Mouse (Mus musculus): ENCODE data around the gene Myh3. TPM values are rescaled to one million over a fixed set of nuclear protein-coding genes. Genes with fewer than 3 reads are reported as not detected.
"Not testable (repeated sequence)": the region's sequence is repeated elsewhere in the genome, so short reads cannot be mapped to it uniquely, and the experiment has no call there.

The Myh3 gene
- polyA plus RNA-seq, 1 experiment from 2014 or later = 5.1 TPM

DNA sequence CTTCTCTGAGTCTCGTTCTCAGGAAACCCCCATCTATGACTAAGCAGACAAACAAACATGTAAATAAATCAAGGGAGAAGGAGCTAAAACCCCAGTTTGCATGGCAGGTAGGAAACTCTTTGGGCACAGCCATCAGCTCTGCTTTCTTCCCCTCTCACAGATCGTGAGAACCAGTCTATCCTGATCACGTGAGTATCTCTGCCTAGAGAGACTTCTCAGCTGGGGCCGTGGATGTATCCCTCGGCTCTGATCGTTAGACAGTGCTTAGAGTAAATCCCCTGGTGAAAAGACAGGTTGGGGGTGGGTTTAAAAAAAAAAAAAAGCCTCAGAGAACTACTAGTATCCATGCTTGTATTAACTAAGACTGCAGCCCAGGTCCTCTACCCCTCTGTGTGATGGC lies 5.1 kb downstream of the Myh3 start:
- no peak for ATAC-seq (ENCODE audit: low FRiP score, low TSS enrichment)
- Histone ChIP-seq H3K9me3 (ENCODE audit: low read length) (no peaks in the 10 kb centered on the region), H3K4me2 (replicated peaks; ENCODE audit: low read depth, low read length) (no peak overlapping the region), H3K9ac (replicated peaks; ENCODE audit: low read length) (no peak overlapping the region), H3K4me3 (ENCODE audit: low read length) (no peak overlapping the region), H3K4me1 (ENCODE audit: insufficient read depth, low read length) (0 out of 2 replicates have a peak, but pooled peaks cover 3% of the 10 kb centered on the region), H3K27ac (ENCODE audit: low read length) (no peak overlapping the region), H3K27me3 (ENCODE audit: insufficient read depth, low read length) (peaks cover 23% of the 10 kb centered on the region), H3K36me3 (ENCODE audit: insufficient read depth, low read length) (no peaks in the 10 kb centered on the region)
- 71% methylated on average over 6 of the region's 6 CpGs for WGBS

DNA sequence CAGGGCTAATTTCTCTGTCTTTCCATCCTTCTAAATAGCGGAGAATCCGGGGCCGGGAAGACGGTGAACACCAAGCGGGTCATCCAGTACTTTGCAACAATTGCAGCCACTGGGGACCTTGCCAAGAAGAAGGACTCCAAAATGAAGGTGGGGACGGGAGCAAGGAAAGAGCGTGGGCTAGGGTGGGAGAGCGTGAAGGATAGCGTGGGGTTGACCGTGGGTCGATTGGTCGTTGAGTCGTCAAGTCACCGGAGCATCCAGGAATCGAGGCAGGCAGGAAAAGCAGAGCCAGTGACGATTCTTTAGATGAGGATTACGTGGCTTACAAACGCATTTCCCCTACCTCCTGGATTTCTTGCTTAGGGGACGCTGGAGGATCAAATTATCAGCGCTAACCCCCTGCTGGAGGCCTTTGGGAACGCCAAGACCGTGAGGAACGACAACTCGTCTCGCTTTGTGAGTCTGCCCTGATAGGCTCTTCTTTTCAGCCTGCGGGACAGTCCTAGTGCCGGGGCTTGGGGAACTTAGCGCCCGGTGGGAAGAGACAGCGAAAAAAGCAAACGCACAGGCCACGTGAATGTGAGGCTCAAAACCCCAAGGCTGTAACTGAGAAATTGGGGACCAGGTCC lies 5.7 kb downstream of the Myh3 start:
- ATAC-seq (ENCODE audit: low FRiP score, low TSS enrichment) = no peak
- Histone ChIP-seq H3K36me3 (ENCODE audit: insufficient read depth, low read length) (no peaks in the 10 kb centered on the region), H3K4me2 (replicated peaks; ENCODE audit: low read depth, low read length) (no peak overlapping the region), H3K9me3 (ENCODE audit: low read length) (no peaks in the 10 kb centered on the region), H3K4me3 (ENCODE audit: low read length) (no peak overlapping the region), H3K4me1 (ENCODE audit: insufficient read depth, low read length) (0 out of 2 replicates have a peak, but pooled peaks cover 3% of the 10 kb centered on the region), H3K27ac (ENCODE audit: low read length) (no peak overlapping the region), H3K27me3 (ENCODE audit: insufficient read depth, low read length) (peaks cover 23% of the 10 kb centered on the region), H3K9ac (replicated peaks; ENCODE audit: low read length) (no peak overlapping the region)
- WGBS = 43% methylated on average over 32 of the region's 32 CpGs

DNA sequence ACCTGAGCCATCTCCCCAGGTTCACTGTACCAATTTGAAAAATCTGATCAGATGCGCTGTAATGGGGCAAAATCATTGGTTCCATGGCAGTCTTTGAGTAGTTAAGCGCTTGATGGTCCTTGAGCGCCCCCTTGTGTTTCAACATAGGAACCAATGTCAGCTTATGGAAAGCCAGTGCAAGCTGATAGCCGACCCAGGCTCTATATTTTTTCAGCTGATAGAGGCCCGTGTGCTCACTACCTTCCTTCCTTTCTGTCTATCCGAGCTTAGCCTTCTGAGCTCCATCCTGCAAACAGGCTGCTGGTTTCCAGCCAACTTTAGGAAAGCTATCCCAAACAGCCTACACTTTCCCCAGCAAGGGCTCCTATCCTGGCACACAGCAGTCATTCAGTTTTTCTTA lies 7.4 kb downstream of the Myh3 start:
- no peaks in the 10 kb centered on the region for H3K36me3 ChIP-seq (ENCODE audit: insufficient read depth, low read length)
- 3% methylated on average over 6 of the region's 6 CpGs for WGBS
- H3K9ac ChIP-seq (replicated peaks; ENCODE audit: low read length) = no peak overlapping the region
- no peaks in the 10 kb centered on the region for H3K9me3 ChIP-seq (ENCODE audit: low read length)
- H3K4me3 ChIP-seq (ENCODE audit: low read length) = no peak overlapping the region
- peaks cover 23% of the 10 kb centered on the region for H3K27me3 ChIP-seq (ENCODE audit: insufficient read depth, low read length)
- no peak overlapping the region for H3K27ac ChIP-seq (ENCODE audit: low read length)
- H3K4me2 ChIP-seq (replicated peaks; ENCODE audit: low read depth, low read length) = no peak overlapping the region
- no peak for ATAC-seq (ENCODE audit: low FRiP score, low TSS enrichment)
- 0 out of 2 replicates have a peak, but pooled peaks cover 3% of the 10 kb centered on the region for H3K4me1 ChIP-seq (ENCODE audit: insufficient read depth, low read length)

DNA sequence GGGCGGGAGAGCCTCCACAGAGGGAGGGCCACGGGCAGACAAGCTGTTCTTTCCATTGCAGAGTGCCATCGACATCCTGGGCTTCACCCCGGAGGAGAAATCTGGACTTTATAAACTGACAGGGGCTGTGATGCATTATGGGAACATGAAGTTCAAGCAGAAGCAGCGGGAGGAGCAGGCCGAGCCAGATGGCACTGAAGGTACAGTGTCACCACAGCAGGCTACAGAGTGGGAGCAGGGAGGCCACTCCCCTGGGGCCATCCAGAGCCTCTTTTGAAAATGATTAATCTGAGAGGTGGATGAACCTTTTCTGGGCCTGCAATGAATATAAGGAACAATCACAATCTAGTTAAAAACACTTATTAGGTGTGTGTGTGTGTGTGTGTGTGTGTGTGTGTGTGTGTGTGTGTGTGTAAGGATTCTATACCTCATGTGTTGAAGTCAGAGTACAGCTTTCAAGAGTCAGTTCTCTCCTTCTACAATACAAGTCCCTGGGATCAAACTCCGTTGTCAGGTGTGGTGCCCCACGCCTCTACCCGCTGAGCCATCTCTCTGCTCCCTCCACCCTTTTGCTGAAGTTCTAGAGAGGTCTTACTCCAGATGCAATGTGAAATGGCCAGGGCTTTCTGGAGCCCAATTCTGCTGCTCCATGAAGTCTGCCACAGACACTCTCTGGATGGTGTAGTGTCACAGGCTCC lies 8.5 kb downstream of the Myh3 start:
- Histone ChIP-seq H3K4me1 (ENCODE audit: insufficient read depth, low read length) (no peaks in the 10 kb centered on the region), H3K27ac (ENCODE audit: low read length) (no peak overlapping the region), H3K9ac (replicated peaks; ENCODE audit: low read length) (no peak overlapping the region), H3K4me2 (replicated peaks; ENCODE audit: low read depth, low read length) (no peak overlapping the region), H3K27me3 (ENCODE audit: insufficient read depth, low read length) (peaks cover 23% of the 10 kb centered on the region), H3K4me3 (ENCODE audit: low read length) (no peak overlapping the region), H3K9me3 (ENCODE audit: low read length) (no peaks in the 10 kb centered on the region), H3K36me3 (ENCODE audit: insufficient read depth, low read length) (no peaks in the 10 kb centered on the region)
- WGBS = 45% methylated on average over 9 of the region's 9 CpGs
- no peak for ATAC-seq (ENCODE audit: low FRiP score, low TSS enrichment)

GRCm38 (mm10) chr11:67087225-67087624 lies 9.1 kb downstream of the Myh3 start:
- no peak overlapping the region for H3K4me3 ChIP-seq (ENCODE audit: low read length)
- H3K4me1 ChIP-seq (ENCODE audit: insufficient read depth, low read length) = no peaks in the 10 kb centered on the region
- WGBS = 90% methylated on average over 12 of the region's 12 CpGs
- H3K9me3 ChIP-seq (ENCODE audit: low read length) = no peaks in the 10 kb centered on the region
- no peaks in the 10 kb centered on the region for H3K36me3 ChIP-seq (ENCODE audit: insufficient read depth, low read length)
- H3K4me2 ChIP-seq (replicated peaks; ENCODE audit: low read depth, low read length) = no peak overlapping the region
- peaks cover 23% of the 10 kb centered on the region for H3K27me3 ChIP-seq (ENCODE audit: insufficient read depth, low read length)
- no peak overlapping the region for H3K27ac ChIP-seq (ENCODE audit: low read length)
- no peak for ATAC-seq (ENCODE audit: low FRiP score, low TSS enrichment)
- H3K9ac ChIP-seq (replicated peaks; ENCODE audit: low read length) = no peak overlapping the region

GRCm38 (mm10) chr11:67092354-67092753 lies 14.3 kb downstream of the Myh3 start:
- not testable (repeated sequence) for H3K4me3 ChIP-seq (ENCODE audit: low read length); H3K27me3 ChIP-seq (ENCODE audit: insufficient read depth, low read length); H3K9ac ChIP-seq (replicated peaks; ENCODE audit: low read length); ATAC-seq (ENCODE audit: low FRiP score, low TSS enrichment); H3K4me2 ChIP-seq (replicated peaks; ENCODE audit: low read depth, low read length); H3K4me1 ChIP-seq (ENCODE audit: insufficient read depth, low read length); H3K9me3 ChIP-seq (ENCODE audit: low read length); H3K36me3 ChIP-seq (ENCODE audit: insufficient read depth, low read length); H3K27ac ChIP-seq (ENCODE audit: low read length)
- 89% methylated on average over 12 of the region's 12 CpGs for WGBS

DNA sequence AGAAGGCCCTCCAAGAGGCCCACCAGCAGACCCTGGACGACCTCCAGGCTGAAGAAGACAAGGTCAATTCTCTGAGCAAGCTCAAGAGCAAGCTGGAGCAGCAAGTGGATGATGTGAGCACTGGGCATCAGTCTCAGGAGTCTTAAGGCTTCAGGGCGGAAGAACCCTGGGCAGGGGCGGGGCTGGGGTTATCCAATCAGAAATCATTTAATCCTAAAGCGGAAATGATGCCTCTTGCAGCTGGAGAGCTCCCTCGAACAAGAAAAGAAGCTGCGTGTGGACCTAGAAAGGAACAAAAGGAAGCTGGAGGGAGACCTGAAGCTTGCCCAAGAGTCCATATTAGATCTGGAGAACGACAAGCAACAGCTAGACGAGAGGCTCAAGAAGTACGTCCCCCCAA lies 15.1 kb downstream of the Myh3 start:
- Histone ChIP-seq H3K4me1 (ENCODE audit: insufficient read depth, low read length) (no peaks in the 10 kb centered on the region), H3K9ac (replicated peaks; ENCODE audit: low read length) (no peak overlapping the region), H3K9me3 (ENCODE audit: low read length) (no peaks in the 10 kb centered on the region), H3K36me3 (ENCODE audit: insufficient read depth, low read length) (no peaks in the 10 kb centered on the region), H3K4me2 (replicated peaks; ENCODE audit: low read depth, low read length) (no peak overlapping the region), H3K27me3 (ENCODE audit: insufficient read depth, low read length) (no peaks in the 10 kb centered on the region), H3K4me3 (ENCODE audit: low read length) (no peak overlapping the region), H3K27ac (ENCODE audit: low read length) (no peak overlapping the region)
- WGBS = 81% methylated on average over 9 of the region's 9 CpGs
- no peak for ATAC-seq (ENCODE audit: low FRiP score, low TSS enrichment)

GRCm38 (mm10) chr11:67093652-67094051 lies 15.6 kb downstream of the Myh3 start:
- 97% methylated on average over 5 of the region's 5 CpGs for WGBS
- Histone ChIP-seq H3K36me3 (ENCODE audit: insufficient read depth, low read length) (no peaks in the 10 kb centered on the region), H3K9me3 (ENCODE audit: low read length) (no peaks in the 10 kb centered on the region), H3K9ac (replicated peaks; ENCODE audit: low read length) (no peak overlapping the region), H3K27ac (ENCODE audit: low read length) (no peak overlapping the region), H3K27me3 (ENCODE audit: insufficient read depth, low read length) (no peaks in the 10 kb centered on the region), H3K4me3 (ENCODE audit: low read length) (no peak overlapping the region), H3K4me1 (ENCODE audit: insufficient read depth, low read length) (no peaks in the 10 kb centered on the region), H3K4me2 (replicated peaks; ENCODE audit: low read depth, low read length) (no peak overlapping the region)
- ATAC-seq (ENCODE audit: low FRiP score, low TSS enrichment) = no peak

DNA sequence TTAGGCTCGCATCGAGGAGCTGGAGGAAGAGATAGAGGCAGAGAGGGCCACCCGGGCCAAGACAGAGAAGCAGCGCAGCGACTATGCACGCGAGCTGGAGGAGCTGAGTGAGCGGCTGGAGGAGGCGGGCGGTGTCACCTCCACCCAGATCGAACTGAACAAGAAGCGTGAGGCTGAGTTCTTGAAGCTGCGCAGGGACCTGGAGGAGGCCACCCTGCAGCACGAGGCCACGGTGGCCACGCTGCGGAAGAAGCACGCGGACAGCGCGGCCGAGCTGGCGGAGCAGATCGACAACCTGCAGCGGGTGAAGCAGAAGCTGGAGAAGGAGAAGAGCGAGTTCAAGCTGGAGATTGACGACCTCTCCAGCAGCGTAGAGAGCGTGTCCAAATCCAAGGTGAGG lies 16.4 kb downstream of the Myh3 start:
- Histone ChIP-seq H3K4me2 (replicated peaks; ENCODE audit: low read depth, low read length) (no peak overlapping the region), H3K9me3 (ENCODE audit: low read length) (no peaks in the 10 kb centered on the region), H3K4me1 (ENCODE audit: insufficient read depth, low read length) (no peaks in the 10 kb centered on the region), H3K27me3 (ENCODE audit: insufficient read depth, low read length) (no peaks in the 10 kb centered on the region), H3K27ac (ENCODE audit: low read length) (no peak overlapping the region), H3K4me3 (ENCODE audit: low read length) (no peak overlapping the region), H3K36me3 (ENCODE audit: insufficient read depth, low read length) (no peaks in the 10 kb centered on the region), H3K9ac (replicated peaks; ENCODE audit: low read length) (no peak overlapping the region)
- no peak for ATAC-seq (ENCODE audit: low FRiP score, low TSS enrichment)
- 70% methylated on average over 29 of the region's 29 CpGs for WGBS

DNA sequence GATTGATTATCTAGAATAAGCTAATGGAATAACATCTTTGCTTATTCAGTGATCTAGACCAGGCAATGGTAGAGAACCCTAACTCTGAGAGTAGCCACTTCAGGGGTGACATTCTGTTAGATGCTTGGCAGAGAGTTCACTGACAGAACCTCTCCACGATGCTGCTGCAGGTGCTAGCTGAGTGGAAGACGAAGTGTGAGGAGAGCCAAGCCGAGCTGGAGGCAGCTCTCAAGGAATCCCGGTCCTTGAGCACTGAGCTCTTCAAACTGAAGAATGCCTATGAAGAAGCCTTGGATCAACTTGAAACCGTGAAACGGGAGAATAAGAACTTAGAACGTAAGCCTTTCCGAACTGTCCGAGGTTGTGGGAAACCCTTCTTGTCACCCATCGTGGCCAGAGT lies 19.6 kb downstream of the Myh3 start:
- Histone ChIP-seq H3K27ac (ENCODE audit: low read length) (no peak overlapping the region), H3K4me1 (ENCODE audit: insufficient read depth, low read length) (no peaks in the 10 kb centered on the region), H3K4me3 (ENCODE audit: low read length) (no peak overlapping the region), H3K27me3 (ENCODE audit: insufficient read depth, low read length) (no peaks in the 10 kb centered on the region), H3K9ac (replicated peaks; ENCODE audit: low read length) (no peak overlapping the region), H3K4me2 (replicated peaks; ENCODE audit: low read depth, low read length) (no peak overlapping the region), H3K9me3 (ENCODE audit: low read length) (no peaks in the 10 kb centered on the region), H3K36me3 (ENCODE audit: insufficient read depth, low read length) (no peaks in the 10 kb centered on the region)
- WGBS = 95% methylated on average over 10 of the region's 10 CpGs
- no peak for ATAC-seq (ENCODE audit: low FRiP score, low TSS enrichment)
